Mouse (Mus musculus) kidney, embryonic 15.5 days (tissue): Measurements from ENCODE around the gene Nln. TPM values are rescaled to one million over a fixed set of nuclear protein-coding genes. Genes with fewer than 3 reads are reported as not detected.

ENCODE experiments used
- ATAC-seq: fragments of 200-750 bp; cut with Nextera tagmentation; replicated peaks from 2 replicates; pipeline ENCODE4 v1.8.0; 2017; ENCODE audit warnings: moderate TSS enrichment; ENCODE audit not compliant: low FRiP score
- H3K27ac ChIP-seq: fragments of 300-500 bp; sonication (generic); 2 replicates; pipeline ENCODE4 v1.5.1; 2015; ENCODE audit warnings: mild to moderate bottlenecking, inconsistent platforms
- H3K27me3 ChIP-seq: fragments of 300-500 bp; sonication (generic); 2 replicates; pipeline ENCODE4 v1.6.1; 2015; ENCODE audit warnings: inconsistent platforms
- H3K36me3 ChIP-seq: fragments of 300-500 bp; sonication (generic); 2 replicates; pipeline ENCODE4 v1.6.1; 2015; ENCODE audit warnings: inconsistent platforms
- H3K4me1 ChIP-seq: fragments of 300-500 bp; sonication (generic); 2 replicates; pipeline ENCODE4 v1.6.1; 2015; ENCODE audit warnings: inconsistent platforms
- H3K4me2 ChIP-seq: fragments of 300-500 bp; sonication (generic); 2 replicates; pipeline ENCODE4 v1.6.1; 2015; ENCODE audit warnings: moderate library complexity, mild to moderate bottlenecking, inconsistent platforms
- H3K4me3 ChIP-seq: fragments of 300-500 bp; sonication (generic); replicated peaks from 2 replicates; pipeline ENCODE4 v1.5.1; 2015; ENCODE audit warnings: mild to moderate bottlenecking, inconsistent platforms
- H3K9ac ChIP-seq: fragments of 300-500 bp; sonication (generic); 2 replicates; pipeline ENCODE4 v1.6.1; 2015; ENCODE audit warnings: mild to moderate bottlenecking, inconsistent platforms
- H3K9me3 ChIP-seq: fragments of 300-500 bp; sonication (generic); replicated peaks from 2 replicates; pipeline ENCODE4 v1.6.1; 2016; ENCODE audit warnings: inconsistent platforms
- WGBS: fragments of 180-500 bp; shearing (Covaris S2); methylation state at CpG from one replicate; pipeline ENCODE4 v1.1.7; 2015; ENCODE audit warnings: mixed read lengths; 5-methylcytosine and 5-hydroxymethylcytosine counted together
- polyA plus RNA-seq: library from polyadenylated mRNA; unstranded; fragments of >200 nt; fragmentation: Nextera tagmentation; extraction: Ambion mirVana; gene quantifications from 2 replicates; pipeline ENCODE4 v1.2.1, GENCODE M21; 2015

The Nln gene
- polyA plus RNA-seq, 1 experiment from 2014 or later: 18.6 TPM

DNA sequence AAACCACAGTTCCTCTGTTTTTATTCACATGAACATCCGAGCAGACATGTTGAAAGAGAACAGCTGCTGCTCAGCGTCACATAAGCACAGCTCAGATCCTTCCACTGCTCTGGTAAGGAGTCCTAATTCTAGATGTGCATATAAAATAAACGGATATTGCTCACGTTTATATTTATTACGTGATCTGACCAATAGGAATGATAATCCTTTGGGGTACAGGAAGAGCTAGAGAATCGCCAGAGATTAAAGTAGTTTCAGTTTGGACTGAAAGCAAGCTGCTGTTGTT, 83.8 kb downstream of the Nln start:
- no peak for ATAC-seq
- no peak overlapping the region for H3K4me3 ChIP-seq
- 50% methylated on average over 6 of the region's 6 CpGs for whole genome bisulfite sequencing
- H3K4me2 ChIP-seq: peak overlapping the region; percentile 34
- H3K9ac ChIP-seq: no peak overlapping the region
- peak overlapping the region; percentile 88 for H3K27ac ChIP-seq
- H3K9me3 ChIP-seq: no peaks in the 10 kb centered on the region
- H3K36me3 ChIP-seq: no peaks in the 10 kb centered on the region
- peaks cover 32% of the 10 kb centered on the region for H3K4me1 ChIP-seq
- H3K27me3 ChIP-seq: no peaks in the 10 kb centered on the region

DNA sequence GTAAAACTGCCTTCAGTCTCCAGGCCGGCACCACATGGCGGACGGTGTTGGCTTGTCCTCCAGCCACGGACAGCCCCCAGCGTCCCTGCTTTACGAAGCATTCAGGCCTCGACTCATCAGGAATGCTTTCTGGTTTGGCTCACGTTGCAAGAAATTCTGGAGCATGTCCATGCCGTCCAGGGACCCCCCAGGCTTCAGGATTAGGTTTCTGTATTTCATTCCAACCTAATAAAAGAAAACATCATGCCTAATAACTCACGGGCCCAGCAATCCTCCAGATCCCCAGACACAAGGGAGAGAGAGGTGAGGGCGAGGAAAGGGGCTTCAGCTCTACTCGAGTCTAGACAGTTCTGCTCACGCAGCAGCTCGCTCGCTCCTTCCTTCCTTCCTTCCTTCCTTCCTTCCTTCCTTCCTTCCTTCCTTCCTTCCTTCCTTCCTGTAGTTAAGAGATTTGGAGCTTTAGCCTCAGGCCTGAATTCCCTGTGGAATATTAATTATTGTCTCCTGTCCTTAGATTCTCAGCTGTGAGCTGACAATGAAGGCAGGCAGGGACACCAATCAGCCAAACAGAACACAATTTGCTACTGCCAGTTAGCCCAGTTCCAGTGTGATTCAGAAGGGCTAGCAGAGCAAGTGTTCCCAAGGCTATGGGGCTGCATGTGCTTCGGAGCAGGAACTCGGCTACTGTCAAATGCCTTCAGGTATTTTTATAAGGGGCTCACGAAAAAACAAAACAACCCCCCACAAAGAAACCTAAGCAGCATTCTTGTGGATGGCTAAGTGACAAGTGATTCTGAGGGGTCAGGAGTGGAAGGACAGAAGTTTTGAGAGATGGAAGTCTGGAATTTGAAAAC, 84.3 kb downstream of the Nln start:
- H3K4me1 ChIP-seq: peaks cover 32% of the 10 kb centered on the region
- peak overlapping the region; percentile 88 for H3K27ac ChIP-seq
- ATAC-seq: peak; percentile 80
- H3K4me3 ChIP-seq: no peak overlapping the region
- H3K9ac ChIP-seq: no peak overlapping the region
- no peaks in the 10 kb centered on the region for H3K27me3 ChIP-seq
- H3K36me3 ChIP-seq: no peaks in the 10 kb centered on the region; the same call in 1 of the 2 replicates
- H3K9me3 ChIP-seq: no peaks in the 10 kb centered on the region
- 22% methylated on average over 18 of the region's 18 CpGs for WGBS
- peak overlapping the region; percentile 34 for H3K4me2 ChIP-seq

DNA sequence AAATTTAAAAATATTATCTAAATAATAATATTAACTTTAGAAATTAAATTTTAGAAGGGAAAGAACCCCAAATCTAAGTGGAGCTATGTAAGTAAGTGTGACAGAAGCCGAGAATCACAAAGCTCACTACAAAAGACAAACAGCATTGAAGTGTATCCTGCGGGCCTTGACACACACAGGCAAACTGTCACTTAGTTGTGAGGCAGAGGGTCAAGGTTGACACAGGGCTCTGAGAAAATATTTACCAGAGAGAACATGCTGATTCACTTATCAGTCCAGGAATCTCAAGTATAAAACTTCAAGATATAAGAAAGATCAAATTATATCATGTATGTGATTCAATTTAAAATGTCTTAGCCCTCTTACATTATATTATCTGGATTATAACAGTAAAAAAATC, 85.1 kb downstream of the Nln start:
- 69% methylated on average over 2 of the region's 2 CpGs for WGBS
- no peaks in the 10 kb centered on the region; the same call in 1 of the 2 replicates for H3K36me3 ChIP-seq
- H3K9me3 ChIP-seq: no peaks in the 10 kb centered on the region
- peaks cover 32% of the 10 kb centered on the region for H3K4me1 ChIP-seq
- ATAC-seq: no peak
- no peak overlapping the region for H3K4me3 ChIP-seq
- no peak overlapping the region for H3K9ac ChIP-seq
- H3K27ac ChIP-seq: no peak overlapping the region
- H3K27me3 ChIP-seq: no peaks in the 10 kb centered on the region
- H3K4me2 ChIP-seq: no peak overlapping the region

DNA sequence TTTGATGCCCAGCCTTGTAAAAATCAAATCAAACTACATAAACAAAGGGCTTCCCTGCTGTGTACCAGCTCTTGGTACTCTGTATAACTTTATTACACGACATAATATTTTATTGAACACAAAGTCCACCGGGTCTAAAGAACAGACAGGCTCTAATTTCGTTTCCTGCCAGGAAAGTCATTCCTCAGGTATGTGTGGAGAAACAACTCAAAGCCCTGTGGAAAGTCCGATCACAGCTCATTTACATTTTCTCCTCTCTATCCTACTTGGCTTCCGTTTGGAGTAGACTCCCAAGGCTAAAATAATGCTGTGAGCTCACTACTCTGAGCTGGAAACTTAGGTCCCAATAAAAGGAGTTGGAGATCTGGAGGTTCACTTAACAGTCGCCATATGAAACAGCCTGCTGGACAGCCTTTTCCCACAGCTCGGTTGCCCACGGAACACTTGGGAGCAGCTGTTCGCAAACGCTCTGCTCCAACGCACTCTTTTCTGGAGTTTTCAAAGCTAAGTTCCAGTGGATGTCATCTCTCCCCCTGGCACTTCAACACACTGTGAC, 86.0 kb downstream of the Nln start:
- Histone ChIP-seq H3K36me3 (no peaks in the 10 kb centered on the region; the same call in 1 of the 2 replicates), H3K4me2 (0 out of 2 replicates have a peak overlapping the region, but pooled peaks have one; percentile 9), H3K27ac (peak overlapping the region; percentile 23; the same call in 1 of the 2 replicates), H3K9me3 (no peaks in the 10 kb centered on the region), H3K4me3 (no peak overlapping the region), H3K4me1 (peaks cover 32% of the 10 kb centered on the region), H3K27me3 (no peaks in the 10 kb centered on the region), H3K9ac (no peak overlapping the region)
- WGBS: 40% methylated on average over 11 of the region's 11 CpGs
- ATAC-seq: no peak

DNA sequence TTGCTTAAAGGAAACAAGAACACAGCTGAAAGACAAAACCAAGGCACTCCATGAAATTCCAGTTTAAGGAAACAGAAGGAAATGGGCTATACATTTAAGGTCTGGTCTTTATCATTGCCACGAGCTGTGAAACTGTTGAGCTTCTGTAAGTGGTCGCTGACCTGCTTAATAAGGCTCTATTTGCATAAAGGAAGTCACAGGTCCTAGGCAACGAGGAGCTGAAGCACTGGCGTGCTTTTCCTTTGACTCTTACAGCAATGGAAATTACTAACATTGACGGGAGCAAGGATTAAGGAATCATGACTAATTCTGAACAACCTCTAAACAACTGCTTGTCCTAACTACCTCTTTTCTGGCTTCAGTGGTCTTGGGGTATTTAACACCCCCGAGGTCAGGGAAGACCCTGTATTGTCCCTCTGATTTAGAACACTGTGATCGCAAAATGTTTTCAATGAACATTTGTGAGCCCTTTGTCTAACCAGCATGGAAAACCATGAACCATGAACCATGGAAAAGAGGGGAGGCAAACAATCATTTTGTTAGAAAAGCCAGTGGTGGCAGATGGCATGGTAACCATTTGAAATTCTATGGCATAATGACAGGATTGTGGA, 90.8 kb downstream of the Nln start:
- no peaks in the 10 kb centered on the region; the same call in 1 of the 2 replicates for H3K36me3 ChIP-seq
- no peak overlapping the region for H3K9ac ChIP-seq
- no peaks in the 10 kb centered on the region for H3K27me3 ChIP-seq
- 68% methylated on average over 7 of the region's 7 CpGs for WGBS
- no peaks in the 10 kb centered on the region for H3K9me3 ChIP-seq
- no peak overlapping the region for H3K4me2 ChIP-seq
- H3K27ac ChIP-seq: no peak overlapping the region
- no peak overlapping the region for H3K4me3 ChIP-seq
- peaks cover 10% of the 10 kb centered on the region for H3K4me1 ChIP-seq
- no peak for ATAC-seq

DNA sequence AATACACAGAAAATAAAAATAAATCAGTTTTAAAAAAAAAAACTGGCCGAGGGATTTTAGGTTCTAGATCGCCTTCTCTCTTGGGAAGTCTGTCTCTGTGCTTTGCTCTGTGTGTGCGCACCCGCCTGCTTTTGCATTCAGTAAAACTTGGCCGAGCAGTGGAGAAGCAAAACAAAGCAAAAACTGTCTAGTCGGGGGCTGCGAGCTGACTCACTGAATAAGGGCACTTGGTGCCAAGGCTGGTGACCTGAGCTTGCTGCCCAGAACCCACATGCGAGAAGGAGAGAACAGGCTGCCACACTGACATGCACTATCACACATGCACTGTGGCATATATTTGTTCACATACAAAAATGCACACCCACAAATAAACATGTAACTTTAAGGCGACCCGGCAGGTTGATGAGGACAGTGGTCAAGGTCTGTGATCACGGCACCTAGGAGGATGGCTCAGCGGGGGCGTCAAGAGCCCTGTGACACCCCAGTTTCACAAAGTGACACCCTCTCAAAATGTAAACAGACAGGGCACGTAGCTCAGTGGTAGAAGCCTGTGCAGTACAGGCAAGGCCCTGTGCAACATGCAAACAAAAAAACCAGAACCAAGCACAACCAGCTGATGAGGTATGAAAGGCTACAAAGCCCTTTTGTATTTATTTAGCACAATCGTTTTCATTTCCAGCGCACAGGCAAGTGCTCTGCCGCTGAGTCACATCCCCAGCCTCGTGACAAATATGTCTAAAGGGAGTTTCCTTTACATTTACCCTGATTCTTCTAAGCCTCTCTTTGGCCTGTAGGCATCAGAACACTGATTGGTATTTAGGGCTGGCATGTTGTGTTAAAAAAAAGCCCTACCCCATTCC, 93.9 kb downstream of the Nln start:
- Histone ChIP-seq H3K27ac (no peak overlapping the region), H3K4me3 (no peak overlapping the region), H3K36me3 (no peaks in the 10 kb centered on the region; the same call in 1 of the 2 replicates), H3K9ac (no peak overlapping the region), H3K9me3 (no peaks in the 10 kb centered on the region), H3K4me2 (no peak overlapping the region), H3K27me3 (no peaks in the 10 kb centered on the region), H3K4me1 (no peaks in the 10 kb centered on the region)
- WGBS: 77% methylated on average over 18 of the region's 18 CpGs
- no peak for ATAC-seq

DNA sequence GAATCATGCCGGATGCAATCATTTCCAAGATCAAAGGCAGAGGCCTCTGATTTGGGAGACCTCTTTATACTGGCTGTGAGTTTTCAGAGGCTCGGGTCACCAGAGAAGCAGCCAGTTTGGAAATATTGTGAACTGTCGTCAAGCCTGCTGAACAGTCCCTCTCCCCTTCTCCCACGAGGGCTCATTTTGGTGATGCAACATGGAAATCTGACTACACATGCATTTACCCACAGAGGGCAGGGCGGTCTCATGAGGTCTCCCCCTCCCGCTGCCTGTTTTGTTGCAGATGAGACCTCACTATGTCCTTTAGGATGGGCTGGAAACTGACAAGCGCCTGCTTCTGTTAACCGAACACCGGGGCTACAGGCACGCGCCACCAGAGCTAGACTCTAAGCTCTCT, 95.4 kb downstream of the Nln start:
- no peak overlapping the region for H3K4me3 ChIP-seq
- H3K27ac ChIP-seq: no peak overlapping the region
- no peak overlapping the region for H3K9ac ChIP-seq
- no peak overlapping the region for H3K4me2 ChIP-seq
- no peaks in the 10 kb centered on the region for H3K9me3 ChIP-seq
- no peaks in the 10 kb centered on the region for H3K4me1 ChIP-seq
- no peak for ATAC-seq
- WGBS: 80% methylated on average over 11 of the region's 11 CpGs
- no peaks in the 10 kb centered on the region for H3K27me3 ChIP-seq
- H3K36me3 ChIP-seq: no peaks in the 10 kb centered on the region

DNA sequence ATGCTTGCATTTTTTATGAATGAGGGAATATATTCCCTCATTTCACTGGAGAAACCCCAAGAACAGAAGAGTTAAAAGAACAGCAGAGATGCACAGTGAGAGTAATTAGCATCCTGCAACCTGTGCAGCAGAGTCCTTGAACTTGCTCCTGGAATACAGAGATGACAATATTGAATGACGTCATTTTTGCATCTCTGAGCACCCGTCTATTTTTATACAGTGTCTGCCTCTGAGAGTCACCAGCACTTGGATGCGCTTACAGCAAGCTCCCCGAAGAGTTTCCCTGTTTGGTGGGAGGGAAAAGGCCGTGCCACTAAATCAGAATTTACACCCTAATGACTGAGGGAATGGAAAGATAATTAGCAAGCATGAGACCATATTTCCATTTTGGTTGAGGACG, 96.0 kb downstream of the Nln start:
- Histone ChIP-seq H3K27me3 (no peaks in the 10 kb centered on the region), H3K27ac (no peak overlapping the region), H3K4me2 (no peak overlapping the region), H3K36me3 (no peaks in the 10 kb centered on the region), H3K9ac (no peak overlapping the region), H3K4me1 (no peaks in the 10 kb centered on the region), H3K4me3 (no peak overlapping the region), H3K9me3 (no peaks in the 10 kb centered on the region)
- ATAC-seq: no peak
- 62% methylated on average over 6 of the region's 6 CpGs for WGBS

DNA sequence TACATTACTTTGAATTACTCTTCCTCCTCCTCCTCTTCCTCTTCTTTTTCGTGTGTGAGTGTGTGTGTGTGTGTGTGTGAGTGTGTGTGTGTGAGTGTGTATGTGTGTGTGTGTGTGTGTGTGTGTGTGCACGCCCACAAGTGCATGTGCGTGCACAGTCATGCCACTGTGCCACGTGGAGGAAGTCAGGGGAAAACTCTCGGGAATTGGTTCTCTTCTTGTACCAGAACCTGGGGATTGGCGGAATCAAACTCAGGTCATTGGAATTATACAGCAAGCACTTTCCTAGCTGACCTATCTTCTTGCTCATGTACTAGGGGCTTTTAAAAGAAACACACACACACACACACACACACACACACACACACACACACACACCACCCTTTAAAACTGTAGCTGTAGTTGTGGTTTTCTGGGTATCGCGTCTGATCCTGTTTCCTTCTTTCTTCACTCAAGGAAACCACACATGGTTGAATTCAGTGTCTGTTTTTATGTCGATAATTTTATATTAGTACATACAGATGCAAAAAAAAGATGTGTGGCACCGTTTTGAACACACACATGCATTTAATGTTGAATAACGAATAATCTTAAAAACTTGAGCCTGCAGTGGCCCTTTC, 97.1 kb downstream of the Nln start:
- WGBS: 81% methylated on average over 11 of the region's 11 CpGs
- Histone ChIP-seq H3K4me3 (no peak overlapping the region), H3K27ac (no peak overlapping the region), H3K27me3 (no peaks in the 10 kb centered on the region), H3K9ac (no peak overlapping the region), H3K4me1 (no peaks in the 10 kb centered on the region), H3K36me3 (no peaks in the 10 kb centered on the region), H3K9me3 (no peaks in the 10 kb centered on the region), H3K4me2 (no peak overlapping the region)
- ATAC-seq: no peak

DNA sequence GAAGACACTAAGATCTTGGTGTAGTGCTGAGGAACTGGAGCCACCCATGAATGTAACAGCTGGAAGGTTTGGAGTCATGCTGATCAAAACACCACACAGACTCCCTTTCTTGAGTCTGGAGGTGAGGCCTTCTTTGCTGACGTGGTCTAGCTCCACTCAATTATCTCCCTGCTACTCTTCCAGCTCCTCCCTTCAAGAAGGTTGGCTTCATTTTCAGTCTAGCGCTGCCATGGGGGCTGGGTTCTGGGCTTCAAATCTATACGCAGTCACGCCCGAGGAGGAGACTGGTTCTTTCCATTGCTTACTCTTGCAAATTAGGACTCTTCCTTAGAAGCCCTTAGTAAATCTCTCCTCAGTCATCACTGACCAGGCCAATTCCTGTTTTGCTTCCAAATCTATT, 98.1 kb downstream of the Nln start:
- Histone ChIP-seq H3K27ac (no peak overlapping the region), H3K9me3 (no peaks in the 10 kb centered on the region), H3K36me3 (no peaks in the 10 kb centered on the region), H3K4me3 (no peak overlapping the region), H3K4me2 (no peak overlapping the region), H3K4me1 (no peaks in the 10 kb centered on the region), H3K27me3 (no peaks in the 10 kb centered on the region), H3K9ac (no peak overlapping the region)
- 93% methylated on average over 5 of the region's 5 CpGs for WGBS
- no peak for ATAC-seq

DNA sequence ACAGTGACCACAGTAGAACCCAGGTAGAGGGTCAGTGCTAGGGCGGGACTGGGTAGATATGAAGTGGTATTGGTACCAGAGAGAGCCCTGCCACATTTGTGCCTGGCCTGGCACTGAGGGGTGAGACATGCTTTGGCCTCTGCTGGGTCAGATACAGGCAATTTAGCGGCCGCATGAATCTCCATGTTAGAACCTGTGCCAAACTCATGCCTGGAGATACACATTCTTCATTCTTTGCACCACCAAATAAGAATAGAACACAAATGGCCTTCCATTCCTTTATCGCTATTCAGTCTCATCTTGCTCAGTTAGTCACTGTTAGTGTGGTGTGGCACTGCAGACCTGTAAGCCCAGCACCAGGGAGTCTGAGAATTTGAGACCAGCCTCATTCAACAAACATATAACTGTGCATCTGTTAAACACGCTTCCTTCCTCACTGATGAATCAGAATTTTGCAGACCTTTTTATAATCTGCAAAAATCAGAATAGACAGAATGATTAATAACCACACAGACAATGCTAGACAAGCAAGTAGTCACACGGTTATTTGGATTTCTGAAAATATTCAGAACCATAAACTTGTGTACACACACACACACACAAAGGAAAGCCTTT, 104.1 kb downstream of the Nln start:
- ATAC-seq: no peak
- Histone ChIP-seq H3K4me3 (no peak overlapping the region), H3K27me3 (no peaks in the 10 kb centered on the region), H3K4me2 (no peak overlapping the region), H3K36me3 (no peaks in the 10 kb centered on the region), H3K27ac (no peak overlapping the region), H3K9ac (no peak overlapping the region), H3K9me3 (no peaks in the 10 kb centered on the region), H3K4me1 (no peaks in the 10 kb centered on the region)
- WGBS: 90% methylated on average over 6 of the region's 6 CpGs
